Mouse (Mus musculus) neutrophil, adult 59 days (primary cell): ENCODE measurements around the gene Mki67. TPM values are rescaled to one million over a fixed set of nuclear protein-coding genes. Genes with fewer than 3 reads are reported as not detected.

Experiments
- total RNA-seq, 2 experiments: library from RNA; stranded (reverse); gene quantifications; 1 replicate in 1 of 2; 2 replicates in 1 of 2; pipeline ENCODE4 v1.2.4; 2023

The Mki67 gene
- 100 to 1,000 TPM; 236 to 253 TPM for total RNA-seq

DNA sequence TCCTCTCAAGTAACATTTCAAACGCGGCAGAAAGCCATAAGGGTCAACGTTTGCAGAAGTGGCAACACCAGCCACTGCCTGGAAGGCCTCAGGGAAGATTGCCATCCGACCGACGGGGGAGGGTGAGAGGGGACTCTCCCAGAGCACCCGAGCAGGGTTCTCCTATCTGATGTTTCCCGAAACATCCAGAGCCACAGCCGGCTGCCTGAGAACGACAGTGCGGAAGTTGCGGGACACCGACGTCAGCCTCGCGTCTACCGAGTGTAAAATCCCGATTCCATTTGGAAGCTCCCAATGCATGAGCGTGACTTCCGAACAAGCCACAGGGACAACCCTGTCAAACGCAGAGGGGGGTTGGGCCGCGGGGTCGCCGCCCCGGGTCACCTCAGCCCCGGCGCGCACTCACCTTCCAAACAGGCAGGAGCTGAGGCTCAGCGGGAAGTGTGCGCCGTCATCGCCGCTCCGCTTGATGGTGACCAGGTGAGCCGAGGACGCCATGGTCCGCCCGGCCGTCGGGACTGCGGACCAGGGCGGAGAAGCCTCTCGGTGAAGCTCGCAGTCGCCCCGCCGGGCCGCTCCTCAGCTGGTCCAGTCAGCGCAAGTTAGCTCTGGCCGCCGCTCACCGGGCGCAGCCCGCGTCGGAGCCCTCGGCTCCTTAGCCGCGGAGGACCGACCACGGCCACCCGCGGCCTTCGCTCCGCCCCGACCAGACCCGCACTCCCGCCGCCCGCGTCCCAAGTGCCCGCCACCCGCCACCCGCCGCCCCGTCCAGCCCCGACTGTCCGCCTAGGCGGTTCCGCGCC, at the start of gene Mki67:
Gene Mki67 (minus strand): TSS at position 720 of the 803 bp plus-strand sequence.

Other genes starting within 250 kb of the Mki67 start
- gene Clrn3, start 187.7 kb downstream of the Mki67 start, total RNA-seq, result under 1 TPM in 1 of 2 experiments, not detected in 1; 0.13 TPM
- 100 to 1,000 TPM; 160 to 166 TPM for gene Ptpre, start 178.9 kb downstream of the Mki67 start, total RNA-seq